Mouse (Mus musculus) kidney, embryonic 14.5 days (tissue): Measurements from ENCODE around the gene Txnl4b. TPM values are rescaled to one million over a fixed set of nuclear protein-coding genes. Genes with fewer than 3 reads are reported as not detected.

Experiments
- ATAC-seq: fragments of 200-750 bp; cut with Nextera tagmentation; 2 replicates; pipeline ENCODE4 v1.8.0; 2017; ENCODE audit warnings: moderate number of reproducible peaks, mild to moderate bottlenecking, moderate TSS enrichment, moderate library complexity; ENCODE audit not compliant: low FRiP score, low TSS enrichment
- H3K27ac ChIP-seq: fragments of 300-500 bp; sonication (generic); 2 replicates; pipeline ENCODE4 v1.5.1; 2014; ENCODE audit warnings: low read depth, mild to moderate bottlenecking, low read length, moderate library complexity, mixed read lengths
- H3K27me3 ChIP-seq: fragments of 300-500 bp; sonication (generic); 2 replicates; pipeline ENCODE4 v1.6.1; 2014; ENCODE audit warnings: mild to moderate bottlenecking, low read length; ENCODE audit not compliant: control insufficient read depth, insufficient read depth
- H3K36me3 ChIP-seq: fragments of 300-500 bp; sonication (generic); 2 replicates; pipeline ENCODE4 v1.6.1; 2014; ENCODE audit warnings: low read length, mixed read lengths; ENCODE audit not compliant: control insufficient read depth, insufficient read depth
- H3K4me1 ChIP-seq: fragments of 300-500 bp; sonication (generic); 2 replicates; pipeline ENCODE4 v1.6.1; 2014; ENCODE audit warnings: low read length, mixed read lengths; ENCODE audit not compliant: control insufficient read depth, insufficient read depth
- H3K4me2 ChIP-seq: fragments of 300-500 bp; sonication (generic); replicated peaks from 2 replicates; pipeline ENCODE4 v1.6.1; 2014; ENCODE audit warnings: low read depth, mild to moderate bottlenecking, low read length
- H3K4me3 ChIP-seq: fragments of 300-500 bp; sonication (generic); 2 replicates; pipeline ENCODE4 v1.5.1; 2014; ENCODE audit warnings: mild to moderate bottlenecking, low read length
- H3K9ac ChIP-seq: fragments of 300-500 bp; sonication (generic); 2 replicates; pipeline ENCODE4 v1.6.1; 2014; ENCODE audit warnings: low read depth, mild to moderate bottlenecking, low read length, moderate library complexity
- H3K9me3 ChIP-seq: fragments of 300-500 bp; sonication (generic); 2 replicates; pipeline ENCODE4 v1.6.1; 2016; ENCODE audit warnings: low read length; ENCODE audit not compliant: control insufficient read depth
- WGBS: fragments of 180-500 bp; shearing (Covaris S2); extraction: QIAGEN DNeasy Blood & Tissue Kit; methylation state at CpG from one replicate; pipeline ENCODE4 v1.1.7; 2014; 5-methylcytosine and 5-hydroxymethylcytosine counted together
- polyA plus RNA-seq: library from polyadenylated mRNA; unstranded; fragments of >200 nt; fragmentation: Nextera tagmentation; extraction: Ambion mirVana; gene quantifications from 2 replicates; pipeline ENCODE4 v1.2.1, GENCODE M21; 2014

Txnl4b gene
- polyA plus RNA-seq, 1 experiment from 2014 or later = 27.6 TPM

DNA sequence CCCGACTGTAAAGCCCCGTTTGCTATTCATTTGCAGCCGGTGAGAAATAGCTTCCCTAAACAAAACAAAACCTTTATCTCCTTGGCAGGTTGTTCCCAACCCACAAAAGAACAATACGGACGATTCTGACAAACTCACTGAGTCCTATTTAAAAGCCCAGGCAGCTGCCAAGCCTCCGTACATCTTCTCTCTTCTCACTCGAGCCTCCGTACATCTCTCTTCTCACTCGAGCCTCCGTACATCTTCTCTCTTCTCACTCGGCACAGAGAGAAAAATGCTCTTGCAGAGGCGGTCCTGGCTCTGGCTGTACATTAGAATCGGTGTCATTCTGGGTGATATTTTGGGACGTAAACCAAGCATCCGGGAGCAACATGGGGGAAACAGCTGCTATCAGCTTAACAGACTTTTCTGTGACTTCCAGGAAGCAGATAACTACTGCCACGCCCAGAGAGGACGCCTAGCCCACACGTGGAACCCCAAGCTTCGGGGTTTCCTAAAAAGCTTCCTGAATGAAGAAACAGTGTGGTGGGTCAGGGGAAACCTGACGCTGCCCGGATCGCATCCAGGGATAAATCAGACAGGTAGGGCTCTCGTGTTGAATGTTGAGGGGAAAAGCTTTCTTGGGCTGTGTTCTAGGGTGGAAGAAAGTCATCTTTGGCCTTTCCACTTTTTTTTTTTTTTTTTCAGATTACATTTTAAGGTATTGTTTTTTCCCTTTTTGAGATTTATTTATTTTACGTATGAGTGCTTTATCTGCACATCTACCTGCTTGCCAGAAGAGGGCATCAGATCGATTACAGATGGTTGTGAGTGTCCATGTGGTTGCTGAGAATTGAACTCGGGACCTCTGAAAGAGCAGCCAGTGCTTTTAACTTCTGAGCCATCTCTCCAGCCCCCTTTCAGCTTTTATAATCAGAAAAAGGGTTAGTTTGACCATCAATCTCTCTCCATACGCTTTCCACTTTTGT lies 48.8 kb downstream of the Txnl4b start, which contains the start of gene Pkd1l3:
Gene Pkd1l3, plus strand, starts transcription at position 275 of the 968 bp plus-strand sequence.
- H3K4me1 ChIP-seq = no peaks in the 10 kb centered on the region
- no peak for ATAC-seq
- no peaks in the 10 kb centered on the region for H3K27me3 ChIP-seq
- 60% methylated on average over 27 of the region's 27 CpGs for WGBS
- no peak within 1 kb of the TSS; the same call in 1 of the 2 replicates for H3K4me2 ChIP-seq
- no peak within 1 kb of the TSS for H3K27ac ChIP-seq
- H3K4me3 ChIP-seq = no peak within 1 kb of the TSS; the same call in 1 of the 2 replicates
- H3K9me3 ChIP-seq = no peaks in the 10 kb centered on the region
- no peak within 1 kb of the TSS for H3K9ac ChIP-seq
- no peaks in the 10 kb centered on the region for H3K36me3 ChIP-seq

GRCm38 (mm10) chr8:109615569-109615968 lies 49.9 kb downstream of the Txnl4b start:
- no peak for ATAC-seq
- 87% methylated on average over 3 of the region's 3 CpGs for WGBS
- no peak overlapping the region for H3K4me2 ChIP-seq

More at GRCm38 (mm10) chr8:109615569-109615968, 49.9 kb downstream of the Txnl4b start:
- Histone ChIP-seq H3K27ac (no peak overlapping the region), H3K9me3 (no peaks in the 10 kb centered on the region), H3K36me3 (no peaks in the 10 kb centered on the region), H3K27me3 (no peaks in the 10 kb centered on the region), H3K4me1 (no peaks in the 10 kb centered on the region), H3K4me3 (no peak overlapping the region), H3K9ac (no peak overlapping the region)

Other genes starting within 250 kb of the Txnl4b start
- 0.12 TPM in 1 of 2 replicates, not detected in the other for gene Pmfbp1, start 71.9 kb upstream of the Txnl4b start, polyA plus RNA-seq
- 12.4 and 25.0 TPM in 2 replicates for gene Dhx38, start within 50 bp of the Txnl4b start, polyA plus RNA-seq
- 3.4 and 3.8 TPM in 2 replicates for gene Hp, start 13.3 kb downstream of the Txnl4b start, polyA plus RNA-seq
- gene Dhodh, start 42.8 kb downstream of the Txnl4b start, polyA plus RNA-seq = 45.6 and 48.3 TPM in 2 replicates
- gene Pkd1l3, start 48.6 kb downstream of the Txnl4b start, polyA plus RNA-seq = 0.28 TPM in 1 of 2 replicates, not detected in the other
- 115 and 143 TPM in 2 replicates for gene Ist1, start 127.4 kb downstream of the Txnl4b start, polyA plus RNA-seq
- 29.0 and 36.2 TPM in 2 replicates for gene Zfp821, start 139.7 kb downstream of the Txnl4b start, polyA plus RNA-seq
- 5.4 and 5.6 TPM in 2 replicates for gene Atxn1l, start 171.8 kb downstream of the Txnl4b start, polyA plus RNA-seq
- gene Ap1g1, start 212.7 kb downstream of the Txnl4b start, polyA plus RNA-seq = 25.3 and 38.8 TPM in 2 replicates